Mouse (Mus musculus): ENCODE data around the gene Samd8.

Samd8 gene

DNA sequence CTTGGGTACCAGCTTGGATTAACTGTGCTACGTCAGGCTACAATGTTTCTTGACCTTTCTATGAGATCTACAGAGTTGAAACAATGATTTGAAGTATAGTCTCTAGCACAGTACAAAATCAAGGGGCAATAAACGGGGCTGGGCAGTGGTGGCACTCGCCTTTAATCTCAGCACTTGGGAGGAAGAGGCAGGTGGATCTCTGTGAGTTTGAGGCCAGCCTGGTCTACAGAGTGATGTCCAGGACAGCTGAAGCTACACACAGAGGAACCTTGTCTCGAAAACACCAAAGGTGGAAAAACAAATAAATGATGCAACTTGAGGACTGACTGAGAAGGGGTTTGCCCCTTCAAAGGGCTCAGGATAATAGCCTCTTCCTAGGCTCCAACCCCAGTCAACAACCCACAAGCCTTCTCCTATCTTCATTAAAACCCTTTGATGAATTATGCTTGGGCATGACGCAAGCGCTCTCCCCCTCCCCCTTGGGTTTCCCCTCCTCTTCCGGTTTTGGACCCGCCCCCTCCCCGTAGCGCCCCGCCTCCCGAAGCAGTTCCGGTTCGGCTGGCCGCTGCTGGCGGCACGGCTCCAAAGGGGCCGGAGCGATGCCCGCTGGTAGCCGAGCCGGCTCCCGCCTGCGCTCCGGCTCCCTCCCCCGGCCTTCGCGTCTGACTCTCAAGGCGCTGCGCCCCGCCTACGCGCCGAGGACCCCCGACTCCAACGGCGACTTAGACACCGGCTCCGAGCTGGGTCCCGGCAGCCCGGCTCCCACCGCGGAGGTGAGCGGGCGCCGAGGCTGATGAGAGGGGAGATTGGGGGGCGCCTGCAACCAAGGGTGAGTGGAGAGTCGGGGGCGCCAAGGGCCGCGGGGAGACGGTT lies at the start of gene Samd8:
Gene Samd8, plus strand, starts transcription at position 524 of the 873 bp plus-strand sequence.
- peak; percentile 65 for DNase-seq (ENCODE audit: low read depth, low spot score)

DNA sequence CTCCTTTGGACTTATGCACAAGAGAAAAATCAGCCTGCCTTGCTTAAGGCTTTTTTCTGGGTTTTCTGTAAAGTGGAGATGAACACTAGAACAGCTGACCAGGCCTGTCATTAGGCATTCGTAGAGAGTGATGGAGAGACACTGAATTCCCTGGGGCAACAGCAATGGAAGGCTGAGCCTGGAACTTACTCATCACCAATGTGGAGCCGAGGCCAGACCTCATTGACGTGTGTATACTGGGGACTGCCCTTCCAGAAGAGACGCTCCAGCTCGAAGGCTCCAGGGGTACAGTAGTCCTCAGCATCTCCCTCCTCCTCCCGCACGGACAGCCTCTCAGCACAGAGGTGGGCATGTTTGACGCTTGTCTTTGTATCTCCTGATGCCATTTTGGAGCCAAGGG lies 47.6 kb upstream of the Samd8 start:
- no peak for DNase-seq (ENCODE audit: low read depth, low spot score)

DNA sequence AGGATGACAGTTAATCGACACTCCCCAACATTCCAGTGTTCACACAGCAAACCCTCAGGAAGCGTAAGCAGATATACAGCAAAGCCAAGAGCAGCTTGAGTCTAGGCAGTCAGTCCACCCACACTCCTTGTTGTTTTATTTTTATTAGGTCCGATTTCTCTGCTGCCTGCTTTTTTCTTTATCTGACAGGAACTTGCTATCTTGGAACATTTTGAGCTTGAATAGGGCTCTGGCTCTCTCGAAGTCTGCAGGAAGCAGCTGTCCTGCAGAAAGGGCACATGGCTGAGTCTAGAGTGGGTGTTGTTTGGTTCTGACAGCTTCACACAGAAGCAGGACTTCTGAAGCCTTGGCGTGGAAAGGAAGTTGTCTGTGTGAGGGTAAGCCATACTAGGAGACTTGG lies 47.1 kb upstream of the Samd8 start:
- DNase-seq (ENCODE audit: low read depth, low spot score): no peak

DNA sequence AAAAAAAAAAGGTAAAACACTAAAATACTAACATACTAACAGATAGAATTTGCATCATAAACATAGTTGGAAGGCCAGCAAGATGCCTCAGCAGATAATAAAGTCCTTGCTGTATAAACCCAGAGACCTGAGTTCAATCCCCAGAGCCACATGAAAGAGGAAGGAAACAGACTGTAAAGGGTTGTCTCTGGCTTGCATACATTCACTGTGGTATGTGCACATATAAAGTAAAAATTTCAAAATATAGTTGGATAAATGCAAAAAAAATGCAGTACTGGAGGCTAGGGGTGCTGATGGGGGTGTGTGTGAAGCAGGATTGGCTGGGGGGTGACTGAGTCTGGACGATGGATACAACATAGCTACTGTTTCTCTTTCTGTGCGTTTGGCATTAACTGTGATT lies 44.9 kb upstream of the Samd8 start:
- DNase-seq (ENCODE audit: low read depth, low spot score): no peak

DNA sequence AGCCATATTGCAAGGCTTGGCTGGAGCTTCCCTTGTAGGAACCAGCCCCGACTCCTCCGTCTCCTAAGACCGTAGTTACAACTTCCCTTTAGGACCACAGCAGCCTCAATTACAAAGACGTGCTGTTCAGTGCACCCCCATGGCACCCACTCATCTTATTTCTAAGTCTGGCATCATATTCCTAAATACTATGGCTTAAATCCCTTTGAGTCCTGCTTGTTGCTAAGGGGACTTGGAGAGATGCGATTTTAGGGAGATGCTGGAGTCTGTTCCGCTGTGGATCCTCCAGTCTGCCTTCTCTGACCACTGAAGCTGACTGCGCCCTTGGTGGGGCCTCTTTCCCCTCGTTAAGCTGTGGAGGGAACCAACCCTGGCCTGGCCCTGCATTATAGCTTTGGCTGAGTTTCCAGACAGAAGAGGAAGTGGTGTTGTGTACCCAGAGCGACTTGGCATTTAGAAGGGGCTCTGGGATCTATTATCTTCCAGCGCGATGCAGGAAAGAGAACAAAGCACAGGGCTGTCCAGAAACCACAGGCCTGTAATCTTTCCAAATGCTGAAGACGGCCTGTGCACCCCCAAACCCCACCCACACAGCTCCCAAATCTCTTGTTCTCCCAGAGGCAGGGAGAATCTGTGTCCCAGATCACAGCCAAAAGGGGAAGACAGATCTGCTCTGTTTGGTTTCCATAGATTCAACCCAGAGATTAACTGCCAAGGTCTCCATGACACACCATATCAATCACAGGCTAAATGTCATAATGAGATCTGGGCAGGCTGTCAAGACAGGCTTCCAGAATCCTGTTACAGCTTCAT lies 43.4 kb upstream of the Samd8 start:
- no peak for DNase-seq (ENCODE audit: low read depth, low spot score)

- no peak for DNase-seq (ENCODE audit: low read depth, low spot score)
These were observed 40.8 kb upstream of the Samd8 start for GRCm38 (mm10) chr14:21709545-21709944.

DNA sequence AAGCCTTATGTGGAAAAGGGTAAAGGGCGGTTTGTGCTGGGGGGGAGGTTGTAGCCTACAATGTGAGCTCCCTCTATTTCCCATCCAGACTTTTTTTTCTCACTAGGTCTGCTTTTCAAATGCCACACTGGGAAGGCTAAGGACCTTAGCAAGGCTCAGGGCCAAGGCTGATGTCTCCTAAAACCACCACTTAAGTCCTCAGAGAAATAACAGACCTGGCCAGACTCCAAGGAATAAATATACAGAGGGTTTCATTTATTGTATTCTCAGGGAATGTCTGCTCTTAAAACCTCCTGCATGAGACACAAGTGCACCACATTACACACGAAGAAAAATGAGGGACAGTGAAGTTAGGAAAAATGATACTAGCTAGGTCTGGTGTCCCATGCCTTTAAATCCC lies 39.1 kb upstream of the Samd8 start:
- no peak for DNase-seq (ENCODE audit: low read depth, low spot score)

DNA sequence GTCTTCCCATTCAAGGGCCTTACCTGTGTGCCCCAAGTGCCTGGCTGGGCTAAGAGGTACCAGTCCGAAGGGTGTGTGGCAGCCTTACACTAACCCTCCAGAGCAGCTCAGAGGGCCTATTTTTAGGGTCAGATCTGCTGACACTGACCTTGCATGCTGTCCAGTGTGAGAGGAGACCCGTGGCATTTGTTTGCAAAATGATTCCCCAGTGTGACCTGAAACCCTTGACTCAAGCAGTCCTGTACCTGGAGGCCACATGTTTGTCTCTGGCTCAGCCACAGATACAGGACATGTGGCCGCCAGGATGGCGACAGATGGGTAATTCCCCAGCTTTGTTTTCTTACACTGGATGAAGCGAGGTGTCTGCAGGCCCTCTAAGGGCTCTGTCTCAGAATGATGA lies 35.8 kb upstream of the Samd8 start, which contains the start of gene Dupd1:
Gene Dupd1, minus strand, starts transcription at position 91 of the 400 bp plus-strand sequence.
- no peak for DNase-seq (ENCODE audit: low read depth, low spot score)

- no peak for DNase-seq (ENCODE audit: low read depth, low spot score)
These were observed 30.5 kb upstream of the Samd8 start for GRCm38 (mm10) chr14:21719646-21720383.

DNA sequence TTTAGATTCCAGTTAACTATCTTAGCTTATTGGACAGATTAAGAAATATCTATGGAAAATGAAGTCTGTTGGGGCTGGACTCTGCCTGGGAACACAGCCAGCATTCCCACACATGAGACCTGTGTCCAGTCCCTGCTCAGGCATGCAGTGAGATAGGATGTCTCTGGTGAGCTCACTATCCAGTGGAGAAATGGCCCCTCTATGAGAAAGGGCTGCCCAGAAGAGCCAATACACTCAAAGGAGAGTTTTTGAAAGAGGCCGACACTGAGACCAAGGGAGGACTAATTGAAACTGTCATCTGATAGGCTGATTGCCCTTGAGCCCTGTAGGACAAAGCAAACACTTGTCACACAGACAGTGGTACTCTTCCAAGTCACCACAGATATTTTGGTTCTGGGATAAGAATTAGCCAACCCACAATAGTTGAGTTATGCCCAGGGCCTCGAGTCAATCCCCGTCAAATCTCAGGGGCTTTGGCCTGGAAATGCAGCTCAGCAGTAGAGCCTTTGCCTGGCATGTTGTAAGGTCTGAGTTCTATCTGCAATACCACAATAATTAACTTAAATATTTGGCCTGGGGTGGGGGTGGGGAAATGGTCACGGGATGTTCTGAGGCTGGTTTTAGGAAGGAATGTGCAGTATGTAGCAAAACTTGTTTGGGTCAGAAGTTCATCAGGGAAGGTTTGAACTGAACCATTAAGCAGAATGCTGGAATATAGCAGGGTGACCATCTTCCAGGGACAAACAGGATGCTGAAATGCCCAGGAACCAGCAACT lies 29.7 kb upstream of the Samd8 start:
- DNase-seq (ENCODE audit: low read depth, low spot score): no peak

GRCm38 (mm10) chr14:21722021-21722698 lies 28.2 kb upstream of the Samd8 start:
- no peak for DNase-seq (ENCODE audit: low read depth, low spot score)

DNA sequence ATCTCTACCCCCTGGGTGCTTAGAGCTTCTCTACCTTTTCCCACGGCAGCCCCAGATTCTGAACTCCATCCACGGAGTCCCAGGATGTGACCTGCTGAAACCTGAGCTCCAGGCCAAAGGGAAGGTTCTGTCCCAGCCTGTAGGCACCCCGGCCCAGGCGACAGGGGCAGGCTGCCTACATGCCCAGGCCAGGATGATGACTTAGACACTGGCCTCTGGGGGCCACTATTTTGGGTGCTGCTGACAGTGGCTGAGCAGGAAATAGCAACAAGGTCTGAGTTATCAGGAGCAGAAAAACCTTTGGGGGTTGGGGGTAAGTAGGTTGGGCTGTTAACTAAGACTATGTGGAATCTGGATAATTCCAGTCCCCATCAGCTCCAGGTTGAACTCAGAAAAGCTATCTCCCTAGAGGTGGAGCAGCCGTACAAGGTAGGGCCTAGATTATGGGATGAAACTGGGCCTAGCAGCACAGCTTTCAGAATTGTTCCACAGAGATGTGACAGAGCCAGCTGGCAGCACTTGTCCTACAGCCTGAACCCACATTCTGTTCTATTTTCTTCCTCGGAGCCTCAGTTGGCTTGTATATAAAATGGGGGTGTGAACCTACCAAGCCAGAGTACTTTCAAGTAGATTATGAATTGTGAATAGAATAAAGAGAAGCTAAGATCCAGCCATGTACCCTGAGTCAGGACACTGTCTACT lies 21.1 kb upstream of the Samd8 start:
- no peak for DNase-seq (ENCODE audit: low read depth, low spot score)

DNA sequence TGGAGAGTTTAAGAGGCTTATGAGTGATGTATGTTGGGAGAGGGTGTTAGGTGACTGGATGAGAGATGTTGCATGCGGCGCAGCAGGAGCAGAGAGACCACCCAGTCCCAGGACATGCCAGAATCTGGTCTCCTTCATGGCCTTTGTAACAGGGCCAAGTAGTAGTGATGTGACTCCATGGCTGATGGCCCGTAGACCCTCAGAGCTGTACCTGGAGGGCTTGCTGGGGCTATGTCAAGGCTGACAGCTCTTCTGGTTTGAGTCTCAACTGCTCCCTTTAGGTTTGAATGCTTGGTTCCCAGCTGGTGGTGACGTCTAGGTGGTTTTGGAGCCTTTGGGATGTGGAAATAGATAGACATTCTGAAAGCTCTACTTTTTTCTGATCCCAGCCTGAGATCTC lies 20.4 kb upstream of the Samd8 start:
- no peak for DNase-seq (ENCODE audit: low read depth, low spot score)

GRCm38 (mm10) chr14:21733131-21733905 lies 17.0 kb upstream of the Samd8 start:
- no peak for DNase-seq (ENCODE audit: low read depth, low spot score)

GRCm38 (mm10) chr14:21740345-21740744 lies 10.0 kb upstream of the Samd8 start:
- DNase-seq (ENCODE audit: low read depth, low spot score): no peak

DNA sequence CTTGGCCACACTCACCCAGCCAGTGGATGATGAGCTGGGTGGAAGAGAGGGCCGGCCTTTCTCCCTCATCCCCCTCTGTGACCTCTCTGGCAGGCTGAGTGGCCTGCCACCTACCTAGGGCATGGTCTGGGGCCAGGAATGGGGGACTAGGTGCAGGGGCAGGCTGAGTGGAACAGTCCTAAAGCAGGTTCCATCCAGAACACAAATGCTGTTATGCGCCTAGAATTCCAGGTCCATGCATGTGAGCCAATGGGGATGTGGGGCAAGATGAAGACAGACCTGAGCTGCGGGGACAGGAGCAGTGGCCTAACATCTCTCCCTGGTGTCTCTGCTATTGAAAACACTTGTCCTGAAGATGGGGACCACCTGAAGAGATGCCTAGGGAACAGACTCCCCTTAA lies 9.0 kb upstream of the Samd8 start:
- DNase-seq (ENCODE audit: low read depth, low spot score): no peak

DNA sequence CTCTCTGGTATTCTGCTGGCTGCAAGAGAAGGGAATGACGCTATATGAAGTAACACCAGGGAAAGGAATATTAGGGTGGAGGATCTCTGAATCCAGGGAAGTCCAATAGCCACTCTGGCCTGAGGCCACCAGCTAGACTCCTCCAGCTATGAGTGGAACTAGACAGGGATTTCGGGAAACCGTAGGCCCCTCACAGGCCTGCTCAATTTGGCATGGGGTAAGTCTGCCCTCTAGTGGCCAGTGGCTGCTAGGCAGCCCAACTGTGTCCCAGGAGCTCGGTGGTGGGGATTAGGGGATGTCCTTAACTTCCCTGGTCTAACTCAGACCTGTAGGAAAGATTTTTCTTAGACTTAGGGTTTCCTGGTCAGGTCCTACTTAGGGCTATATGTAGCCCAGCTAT lies 8.5 kb upstream of the Samd8 start:
- peak; percentile 46 for DNase-seq (ENCODE audit: low read depth, low spot score)

DNA sequence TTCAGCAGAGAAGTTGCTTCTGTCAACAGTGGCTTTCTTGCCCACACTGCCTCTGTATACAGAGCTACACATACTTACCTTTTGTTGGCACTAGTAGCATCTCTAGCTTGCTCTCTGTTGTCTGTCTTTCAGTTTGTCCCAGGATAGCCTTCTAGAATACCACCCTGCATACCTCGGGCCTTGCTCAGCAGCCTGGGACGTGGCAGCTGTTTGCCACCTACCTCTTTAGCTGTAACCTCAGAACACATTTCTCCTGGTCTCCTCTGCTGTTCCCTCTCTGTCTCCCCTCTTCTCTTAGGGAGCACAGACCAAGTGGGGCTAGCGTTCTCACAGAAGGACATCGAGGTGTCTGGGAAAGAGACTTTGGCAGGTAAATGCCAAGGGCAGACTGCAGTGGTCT lies 7.9 kb upstream of the Samd8 start:
- no peak for DNase-seq (ENCODE audit: low read depth, low spot score)

DNA sequence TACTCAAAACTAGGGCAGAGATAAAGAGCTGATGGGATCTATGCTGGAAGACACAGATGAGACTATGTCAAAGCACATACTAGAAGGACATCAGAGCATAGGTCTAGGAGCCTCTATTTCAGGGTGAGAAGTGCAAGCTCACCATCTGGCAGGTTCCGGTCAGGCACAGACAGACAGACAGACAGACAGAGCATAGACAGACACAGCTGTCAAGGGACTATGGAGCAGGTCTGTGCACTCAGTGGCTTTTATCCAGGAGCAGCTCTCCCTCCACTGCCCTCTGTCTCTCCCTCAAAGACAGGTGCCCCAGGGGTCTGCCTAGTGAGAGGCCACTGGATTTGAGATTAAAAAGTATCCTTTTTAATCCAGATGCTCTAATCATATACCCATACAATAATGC lies 6.2 kb upstream of the Samd8 start:
- DNase-seq (ENCODE audit: low read depth, low spot score): no peak
